Mouse (Mus musculus) liver, embryonic 14.5 days (tissue): Measurements from ENCODE around the gene Rps23. TPM values are rescaled to one million over a fixed set of nuclear protein-coding genes. Genes with fewer than 3 reads are reported as not detected.
"Not testable (repeated sequence)": the region's sequence is repeated elsewhere in the genome, so short reads cannot be mapped to it uniquely, and the experiment has no call there.

ENCODE experiments used
- ATAC-seq: fragments of 200-750 bp; cut with Nextera tagmentation; 2 replicates; pipeline ENCODE4 v1.8.0; 2017; ENCODE audit warnings: moderate number of reproducible peaks, mild to moderate bottlenecking, moderate library complexity; ENCODE audit not compliant: insufficient read depth
- DNase-seq, 3 experiments: peaks; one replicate each; pipeline ENCODE4 v3.0.0-alpha.2; 2012 to 2013; ENCODE audit warnings: low read depth in 3 of 3, low spot score in 3 of 3
- H3K27ac ChIP-seq: fragments of 300-500 bp; sonication (generic); 2 replicates; pipeline ENCODE4 v1.5.1; 2014; ENCODE audit warnings: moderate library complexity, mild to moderate bottlenecking, control low read depth, inconsistent platforms
- H3K27me3 ChIP-seq: fragments of 300-500 bp; sonication (generic); 2 replicates; pipeline ENCODE4 v1.6.1; 2014; ENCODE audit warnings: mild to moderate bottlenecking, low read length, moderate library complexity; ENCODE audit not compliant: control insufficient read depth, insufficient read depth
- H3K36me3 ChIP-seq: fragments of 300-500 bp; sonication (generic); replicated peaks from 2 replicates; pipeline ENCODE4 v1.6.1; 2014; ENCODE audit warnings: low read depth; ENCODE audit not compliant: control insufficient read depth, insufficient read depth
- H3K4me1 ChIP-seq, 2 experiments: fragments of 200-500 bp in 1 of 2; fragments of 300-500 bp in 1 of 2; sonication (generic) in 1 of 2; replicated peaks; 2 replicates each; pipeline ENCODE4 v1.6.1; 2012 to 2014; ENCODE audit warnings: antibody characterized with exemption in 1 of 2, inconsistent platforms in 1 of 2, low read length in 1 of 2; ENCODE audit not compliant: control insufficient read depth in 2 of 2, insufficient read depth in 2 of 2
- H3K4me2 ChIP-seq: fragments of 300-500 bp; sonication (generic); 2 replicates; pipeline ENCODE4 v1.6.1; 2014; ENCODE audit warnings: low read depth, mild to moderate bottlenecking, control low read depth, moderate library complexity
- H3K4me3 ChIP-seq, 2 experiments: fragments of 200-500 bp in 1 of 2; fragments of 300-500 bp in 1 of 2; sonication (generic) in 1 of 2; 2 replicates each; pipeline ENCODE4 v1.5.1; 2012 to 2014; ENCODE audit warnings: low read depth in 2 of 2, low read length in 2 of 2, mild to moderate bottlenecking in 2 of 2, control low read depth in 1 of 2, inconsistent platforms in 1 of 2, moderate library complexity in 1 of 2; ENCODE audit not compliant: insufficient read depth in 1 of 2
- H3K9ac ChIP-seq: fragments of 300-500 bp; sonication (generic); replicated peaks from 2 replicates; pipeline ENCODE4 v1.6.1; 2014; ENCODE audit warnings: mild to moderate bottlenecking, control low read depth, moderate library complexity
- H3K9me3 ChIP-seq: fragments of 300-500 bp; sonication (generic); 2 replicates; pipeline ENCODE4 v1.6.1; 2016; ENCODE audit warnings: low read length, mixed read lengths; ENCODE audit not compliant: control insufficient read depth
- CTCF ChIP-seq: IDR thresholded peaks from 2 replicates; pipeline ENCODE4 v1.5.1; 2016; ENCODE audit warnings: antibody characterized with exemption, low read depth, control low read depth
- EP300 ChIP-seq: IDR thresholded peaks from 2 replicates; pipeline ENCODE4 v1.6.1; 2016; ENCODE audit warnings: antibody characterized with exemption, low read depth
- WGBS: fragments of 180-500 bp; shearing (Covaris S2); extraction: QIAGEN DNeasy Blood & Tissue Kit; methylation state at CpG from one replicate; pipeline ENCODE4 v1.1.7; 2014; ENCODE audit not compliant: insufficient replicate concordance; 5-methylcytosine and 5-hydroxymethylcytosine counted together
- polyA plus RNA-seq, 2 experiments: library from polyadenylated mRNA; depleted of rRNA in 1 of 2; stranded (reverse) in 1 of 2; unstranded in 1 of 2; fragments of >200 nt; fragmentation: Nextera tagmentation in 1 of 2; extraction: Ambion mirVana in 1 of 2; gene quantifications; 2 replicates each; pipeline versions ENCODE4 v1.2.1 to v1.2.3; 2012 to 2014

Rps23 gene
- polyA plus RNA-seq, 2 experiments = 215 to 1,036 TPM

DNA sequence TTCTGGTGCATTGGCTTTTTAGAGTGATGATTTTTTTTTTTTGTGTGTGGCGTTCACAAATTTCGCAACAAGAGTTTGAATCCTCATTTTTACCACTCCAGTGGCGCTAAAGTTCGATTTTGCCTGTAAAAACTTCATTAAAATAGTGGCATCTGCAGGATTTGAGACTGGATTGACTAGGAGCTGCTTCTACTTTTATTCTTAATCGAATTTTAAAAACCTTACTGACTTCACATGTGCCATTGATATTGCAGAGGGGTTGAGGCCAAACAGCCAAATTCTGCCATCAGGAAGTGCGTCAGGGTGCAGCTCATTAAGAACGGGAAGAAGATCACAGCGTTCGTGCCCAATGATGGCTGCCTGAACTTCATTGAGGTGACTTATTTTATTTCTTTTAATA is 1.3 kb downstream of the Rps23 start:
- Histone ChIP-seq H3K27ac (peak overlapping the region; percentile 49), H3K9me3 (no peaks in the 10 kb centered on the region), H3K9ac (peak overlapping the region; percentile 87), H3K4me2 (peak overlapping the region; percentile 80), H3K4me3 (peak overlapping the region; percentile 91 to 95), H3K36me3 (peaks cover 18% of the 10 kb centered on the region), H3K27me3 (no peaks in the 10 kb centered on the region), H3K4me1 (peaks cover 0 to 9% of the 10 kb centered on the region in 2 experiments; a peak in 3 of 4 replicates)
- no peak for ATAC-seq
- 14% methylated on average over 9 of the region's 9 CpGs for WGBS
- TF ChIP-seq CTCF (no peak), EP300 (no peak)
- DNase-seq = no peak

DNA sequence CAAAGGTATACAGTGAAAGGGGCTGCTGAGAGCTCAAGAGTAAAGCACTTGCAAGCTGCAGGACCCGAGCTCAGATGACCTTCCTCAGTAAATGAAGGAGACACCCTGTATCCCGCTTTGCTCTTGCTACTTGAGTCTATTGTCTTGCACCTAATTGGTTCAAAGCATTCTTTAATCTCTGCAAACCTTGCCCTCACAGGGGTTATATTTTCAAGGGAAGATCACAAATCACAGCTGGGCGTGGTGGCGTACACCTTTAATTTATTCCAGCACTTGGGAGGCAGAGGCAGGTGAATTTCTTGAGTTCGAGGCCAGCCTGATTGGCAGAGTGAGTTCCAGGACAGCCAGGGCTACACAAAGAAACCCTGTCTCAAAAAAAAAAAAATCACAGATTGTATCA is 2.4 kb downstream of the Rps23 start:
- Histone ChIP-seq H3K27me3 (no peaks in the 10 kb centered on the region), H3K4me2 (no peak overlapping the region; the same call in 1 of the 2 replicates), H3K27ac (no peak overlapping the region), H3K36me3 (peaks cover 18% of the 10 kb centered on the region), H3K9me3 (no peaks in the 10 kb centered on the region), H3K9ac (no peak overlapping the region), H3K4me1 (peaks cover 0 to 7% of the 10 kb centered on the region in 2 experiments; a peak in 3 of 4 replicates), H3K4me3 (no peak overlapping the region)
- 75% methylated on average over 5 of the region's 5 CpGs for WGBS
- ATAC-seq = no peak
- no peak for DNase-seq
- TF ChIP-seq EP300 (no peak), CTCF (no peak)

DNA sequence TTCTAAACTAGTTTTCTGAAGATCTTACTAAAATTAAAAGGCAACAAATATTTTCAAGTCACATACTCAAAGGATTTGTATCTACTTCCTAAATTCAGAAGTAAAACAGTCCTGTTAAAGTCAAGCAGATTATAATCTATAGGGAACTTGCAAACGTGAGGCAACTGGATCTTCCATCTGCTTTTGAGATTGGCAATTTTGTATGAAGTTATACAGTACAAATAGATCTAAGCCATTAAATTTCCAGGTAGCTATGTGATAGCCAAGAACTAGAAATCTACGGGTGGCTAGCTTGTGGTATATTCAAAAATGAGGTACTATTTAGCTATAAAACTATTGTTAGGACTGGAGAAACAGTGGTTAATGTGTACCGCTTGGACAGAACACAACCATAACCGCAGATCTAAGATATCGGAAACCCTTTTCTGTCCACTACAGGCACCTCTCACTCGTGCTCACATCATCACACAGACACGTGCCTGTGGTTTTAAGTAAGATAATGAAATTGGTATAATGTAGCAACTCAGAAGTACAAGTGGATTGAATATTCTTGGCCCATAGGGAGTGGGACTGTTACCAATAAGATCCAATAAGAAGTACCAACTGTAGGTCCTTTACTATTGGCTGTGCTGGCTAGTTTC is 3.5 kb downstream of the Rps23 start:
- WGBS = 28% methylated on average over 7 of the region's 7 CpGs
- DNase-seq (no peak), ATAC-seq (no peak)
- H3K9ac ChIP-seq = no peak overlapping the region
- H3K27ac ChIP-seq = no peak overlapping the region
- H3K36me3 ChIP-seq = peaks cover 18% of the 10 kb centered on the region
- H3K9me3 ChIP-seq = no peaks in the 10 kb centered on the region
- H3K4me3 ChIP-seq = no peak overlapping the region
- no peak overlapping the region for H3K4me2 ChIP-seq
- H3K27me3 ChIP-seq = no peaks in the 10 kb centered on the region
- no peak for TF ChIP-seq EP300
- TF ChIP-seq CTCF = no peak
- H3K4me1 ChIP-seq = peaks cover 0 to 7% of the 10 kb centered on the region in 2 experiments; a peak in 3 of 4 replicates

DNA sequence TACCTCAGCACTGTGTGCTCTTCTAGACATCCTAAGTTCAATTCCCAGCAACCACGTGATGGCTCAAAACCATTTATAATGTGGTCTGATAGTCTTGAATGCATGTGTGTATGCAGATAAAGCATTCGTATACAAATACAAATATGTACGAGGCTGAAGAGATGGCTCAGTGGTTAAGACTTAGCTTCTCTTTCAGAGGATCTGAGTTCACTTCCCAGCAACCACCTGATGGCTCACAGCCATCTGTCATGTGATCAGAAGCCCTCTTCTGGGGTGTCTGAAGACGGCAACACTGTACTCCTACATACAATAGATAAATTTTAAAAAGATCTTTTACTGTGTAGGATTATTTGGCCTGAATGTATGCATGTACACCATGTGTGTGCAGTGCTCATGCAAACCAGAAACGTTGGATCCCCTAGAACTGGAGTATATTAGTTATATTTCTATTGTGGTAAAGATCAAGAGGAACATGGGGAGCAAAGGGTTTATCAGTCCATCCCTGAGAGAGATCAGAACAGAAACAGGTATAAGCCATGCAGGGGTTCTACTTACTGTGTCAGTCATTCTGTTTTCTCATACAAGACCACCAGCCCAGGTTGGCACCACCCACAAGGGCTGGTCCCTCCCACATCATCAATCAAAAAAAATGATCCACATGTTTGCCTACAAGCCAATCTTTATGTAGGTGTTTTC is 4.3 kb downstream of the Rps23 start:
- no peaks in the 10 kb centered on the region for H3K9me3 ChIP-seq
- 25% methylated on average over 5 of the region's 5 CpGs for WGBS
- DNase-seq (no peak), ATAC-seq (no peak)
- no peak overlapping the region for H3K4me3 ChIP-seq
- TF ChIP-seq EP300 = no peak
- H3K9ac ChIP-seq = no peak overlapping the region
- no peaks in the 10 kb centered on the region for H3K27me3 ChIP-seq
- no peak overlapping the region for H3K27ac ChIP-seq
- H3K36me3 ChIP-seq = peaks cover 18% of the 10 kb centered on the region
- H3K4me1 ChIP-seq = peaks cover 0 to 7% of the 10 kb centered on the region in 2 experiments; a peak in 3 of 4 replicates
- H3K4me2 ChIP-seq = no peak overlapping the region

DNA sequence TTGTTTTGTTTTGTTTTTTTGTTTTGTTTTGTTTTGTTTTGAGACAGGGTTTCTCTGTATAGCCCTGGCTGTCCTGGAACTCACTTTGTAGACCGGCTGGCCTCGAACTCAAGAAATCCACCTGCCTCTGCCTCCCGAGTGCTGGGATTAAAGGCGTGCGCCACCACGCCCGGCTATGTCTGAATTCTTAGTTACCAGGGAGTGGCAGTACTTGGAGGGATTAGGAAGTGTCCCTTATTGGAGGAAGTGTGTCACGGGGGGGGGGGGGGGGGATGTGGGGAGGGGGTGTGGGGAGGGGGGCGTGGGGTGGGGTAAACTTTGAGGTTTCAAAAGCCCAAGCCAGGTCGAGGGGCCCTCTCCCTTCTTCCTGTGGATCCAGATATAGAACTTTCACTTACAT is 5.5 kb downstream of the Rps23 start:
- not testable (repeated sequence) for H3K4me3 ChIP-seq, H3K4me2 ChIP-seq, H3K27ac ChIP-seq, ATAC-seq, H3K4me1 ChIP-seq, H3K9ac ChIP-seq, H3K9me3 ChIP-seq, H3K27me3 ChIP-seq, DNase-seq
- peaks cover 18% of the 10 kb centered on the region for H3K36me3 ChIP-seq
- WGBS = 68% methylated on average over 10 of the region's 10 CpGs
